Mouse (Mus musculus) frontal cortex, postnatal 14 days (tissue): ENCODE results near the gene Ccl1.

Experiments used
- DNase-seq, 2 experiments: peaks; one replicate each; pipeline ENCODE4 v3.0.0; 2022; ENCODE audit warnings: low spot score in 2 of 2

Gene Ccl1

GRCm38 (mm10) chr11:82132977-82133376 is 172.5 kb downstream of the Ccl1 start:
- DNase-seq: no peak
